Mouse (Mus musculus) hindbrain, embryonic 12.5 days (tissue): ENCODE data around the gene Ndufc1. TPM values are rescaled to one million over a fixed set of nuclear protein-coding genes. Genes with fewer than 3 reads are reported as not detected.
A peak's percentile ranks its signal among the peaks of the same experiment; 100 is the strongest.
"Not testable (repeated sequence)": the region's sequence is repeated elsewhere in the genome, so short reads cannot be mapped to it uniquely, and the experiment has no call there.

Experiments used
- ATAC-seq: fragments of 200-750 bp; cut with Nextera tagmentation; 2 replicates; pipeline ENCODE4 v1.8.0; 2017; ENCODE audit warnings: moderate TSS enrichment; ENCODE audit not compliant: low FRiP score
- H3K27ac ChIP-seq: fragments of 300-500 bp; sonication (generic); 2 replicates; pipeline ENCODE4 v1.5.1; 2016; ENCODE audit warnings: mild to moderate bottlenecking
- H3K27me3 ChIP-seq: fragments of 300-500 bp; sonication (generic); 2 replicates; pipeline ENCODE4 v1.6.1; 2016; ENCODE audit warnings: mild to moderate bottlenecking
- H3K36me3 ChIP-seq: fragments of 300-500 bp; sonication (generic); 2 replicates; pipeline ENCODE4 v1.6.1; 2016; ENCODE audit warnings: mild to moderate bottlenecking
- H3K4me1 ChIP-seq: fragments of 300-500 bp; sonication (generic); 2 replicates; pipeline ENCODE4 v1.6.1; 2016
- H3K4me2 ChIP-seq: fragments of 300-500 bp; sonication (generic); replicated peaks from 2 replicates; pipeline ENCODE4 v1.6.1; 2016; ENCODE audit warnings: mild to moderate bottlenecking
- H3K4me3 ChIP-seq: fragments of 300-500 bp; sonication (generic); 2 replicates; pipeline ENCODE4 v1.5.1; 2016; ENCODE audit warnings: mild to moderate bottlenecking
- H3K9ac ChIP-seq: fragments of 300-500 bp; sonication (generic); 2 replicates; pipeline ENCODE4 v1.6.1; 2016; ENCODE audit warnings: mild to moderate bottlenecking, moderate library complexity
- H3K9me3 ChIP-seq: fragments of 300-500 bp; sonication (generic); replicated peaks from 2 replicates; pipeline ENCODE4 v1.6.1; 2016; ENCODE audit warnings: mild to moderate bottlenecking
- WGBS: fragments of 180-500 bp; shearing (Covaris S2); methylation state at CpG from one replicate; pipeline ENCODE4 v1.1.7; 2016; 5-methylcytosine and 5-hydroxymethylcytosine counted together
- polyA plus RNA-seq: library from polyadenylated mRNA; unstranded; fragments of >200 nt; fragmentation: Nextera tagmentation; extraction: Ambion mirVana; gene quantifications from 2 replicates; pipeline ENCODE4 v1.2.1, GENCODE M21; 2016

Ndufc1 gene
- polyA plus RNA-seq, 1 experiment from 2014 or later, result 752 TPM

- no peak for ATAC-seq
- Histone ChIP-seq H3K4me2 (no peak overlapping the region), H3K9me3 (no peaks in the 10 kb centered on the region), H3K4me3 (no peak overlapping the region), H3K4me1 (peaks cover 17% of the 10 kb centered on the region), H3K27ac (no peak overlapping the region), H3K36me3 (no peaks in the 10 kb centered on the region), H3K27me3 (no peaks in the 10 kb centered on the region), H3K9ac (no peak overlapping the region)
- 86% methylated on average over 1 of the region's 1 CpGs for WGBS
Measured at GRCm38 (mm10) chr3:51413276-51413675, 4.5 kb upstream of the Ndufc1 start.

- Histone ChIP-seq H3K36me3 (no peaks in the 10 kb centered on the region), H3K4me2 (no peak overlapping the region), H3K4me3 (no peak overlapping the region), H3K27ac (no peak overlapping the region), H3K9me3 (no peaks in the 10 kb centered on the region), H3K27me3 (no peaks in the 10 kb centered on the region), H3K9ac (no peak overlapping the region), H3K4me1 (peaks cover 18% of the 10 kb centered on the region)
- no peak for ATAC-seq
- 90% methylated on average over 7 of the region's 7 CpGs for WGBS
Measured at GRCm38 (mm10) chr3:51412457-51412856, 3.7 kb upstream of the Ndufc1 start.

GRCm38 (mm10) chr3:51407870-51408560 is 773 bp downstream of the Ndufc1 start:
- Histone ChIP-seq H3K4me1 (peaks cover 12% of the 10 kb centered on the region), H3K27ac (peak overlapping the region; percentile 97), H3K36me3 (peaks cover 26% of the 10 kb centered on the region), H3K9ac (peak overlapping the region; percentile 92), H3K27me3 (no peaks in the 10 kb centered on the region), H3K4me2 (peak overlapping the region; percentile 73), H3K4me3 (peak overlapping the region; percentile 74), H3K9me3 (no peaks in the 10 kb centered on the region)
- peak; percentile 41 for ATAC-seq
- WGBS, result 25% methylated on average over 20 of the region's 20 CpGs

DNA sequence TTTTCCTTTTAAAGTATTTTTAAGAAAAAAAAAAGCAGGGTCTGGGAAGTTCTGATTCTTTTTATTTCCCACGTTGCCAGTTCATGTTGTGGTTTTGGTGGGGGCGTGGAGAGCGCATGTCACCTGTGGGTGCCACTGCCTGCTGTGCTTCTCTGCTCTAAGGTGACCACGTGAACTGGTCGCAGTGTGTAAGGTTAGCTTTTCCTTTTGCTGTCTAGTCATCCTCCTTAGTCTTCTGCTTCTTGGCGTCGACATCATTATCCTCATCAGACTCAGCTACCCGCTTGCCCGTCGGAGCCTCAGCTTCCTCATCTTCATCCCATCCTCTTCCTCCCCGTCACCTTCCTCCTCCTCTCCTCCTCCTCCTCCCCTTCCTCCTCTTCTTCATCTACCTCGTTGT is 6.2 kb downstream of the Ndufc1 start:
- Histone ChIP-seq H3K9me3 (no peaks in the 10 kb centered on the region), H3K4me1 (peaks cover 10% of the 10 kb centered on the region), H3K27ac (no peak overlapping the region), H3K4me3 (no peak overlapping the region), H3K4me2 (no peak overlapping the region), H3K36me3 (peaks cover 32% of the 10 kb centered on the region), H3K27me3 (peaks cover 11% of the 10 kb centered on the region), H3K9ac (no peak overlapping the region)
- WGBS, result 93% methylated on average over 12 of the region's 12 CpGs
- no peak for ATAC-seq

GRCm38 (mm10) chr3:51402054-51402453 is 6.7 kb downstream of the Ndufc1 start:
- ATAC-seq, H3K9me3 ChIP-seq, H3K9ac ChIP-seq, H3K4me3 ChIP-seq, H3K4me1 ChIP-seq, H3K27ac ChIP-seq, H3K4me2 ChIP-seq: not testable (repeated sequence)
- 70% methylated on average over 4 of the region's 4 CpGs for WGBS
- Histone ChIP-seq H3K27me3 (peaks cover 15% of the 10 kb centered on the region), H3K36me3 (peaks cover 31% of the 10 kb centered on the region)

GRCm38 (mm10) chr3:51400682-51401081 is 8.1 kb downstream of the Ndufc1 start:
- Histone ChIP-seq H3K4me1 (peaks cover 10% of the 10 kb centered on the region), H3K27me3 (peaks cover 26% of the 10 kb centered on the region), H3K9ac (no peak overlapping the region), H3K36me3 (peaks cover 19% of the 10 kb centered on the region), H3K4me3 (no peak overlapping the region), H3K9me3 (no peaks in the 10 kb centered on the region), H3K4me2 (no peak overlapping the region), H3K27ac (no peak overlapping the region)
- no peak for ATAC-seq
- WGBS, result 80% methylated on average over 10 of the region's 10 CpGs

DNA sequence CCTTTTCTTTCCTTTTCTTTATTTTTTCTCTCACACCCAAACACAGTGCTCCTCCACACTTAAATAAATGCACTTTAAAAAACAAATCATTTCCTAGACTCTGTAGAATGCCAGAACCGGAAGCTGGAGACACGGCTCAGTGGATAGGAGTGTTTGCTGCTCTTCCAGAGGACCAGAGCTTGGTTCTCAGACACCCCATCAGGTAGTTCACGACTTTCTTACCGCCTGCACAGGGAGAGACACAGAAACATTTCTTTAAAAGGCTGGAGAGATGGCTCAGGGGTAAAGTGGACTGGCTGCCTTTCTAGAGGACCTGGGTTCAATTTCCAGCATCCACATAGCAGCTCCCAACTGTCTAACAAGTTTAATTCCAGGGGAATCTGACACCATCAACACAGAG is 9.3 kb downstream of the Ndufc1 start:
- 70% methylated on average over 4 of the region's 4 CpGs for WGBS
- Histone ChIP-seq H3K4me3 (no peak overlapping the region), H3K36me3 (peaks cover 17% of the 10 kb centered on the region), H3K4me2 (no peak overlapping the region), H3K9ac (no peak overlapping the region), H3K27ac (no peak overlapping the region), H3K9me3 (no peaks in the 10 kb centered on the region), H3K4me1 (peaks cover 10% of the 10 kb centered on the region), H3K27me3 (peaks cover 35% of the 10 kb centered on the region)
- ATAC-seq, result no peak

DNA sequence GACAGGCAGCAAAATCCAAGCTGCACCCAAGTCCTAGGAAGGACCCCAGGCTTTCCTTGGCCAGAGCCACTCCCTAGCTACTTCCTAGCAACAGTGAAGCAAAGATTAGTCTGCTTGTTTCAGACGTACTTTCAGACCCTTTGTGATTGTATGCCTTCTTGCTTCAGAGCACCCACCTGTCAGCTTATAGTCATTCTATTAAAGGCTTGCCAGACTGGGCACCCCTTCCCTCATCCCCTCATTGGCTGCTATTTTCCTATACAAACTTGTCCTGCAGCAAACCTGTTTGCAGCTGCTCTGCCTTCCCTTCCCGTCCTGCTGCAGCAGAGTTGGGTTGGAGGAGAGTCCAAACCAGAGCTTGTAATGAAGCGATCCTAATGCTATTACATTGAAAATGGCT is 10.1 kb downstream of the Ndufc1 start:
- peaks cover 10% of the 10 kb centered on the region for H3K4me1 ChIP-seq
- no peak overlapping the region for H3K27ac ChIP-seq
- no peak overlapping the region for H3K4me2 ChIP-seq
- ATAC-seq, result no peak
- no peak overlapping the region for H3K4me3 ChIP-seq
- no peak overlapping the region for H3K9ac ChIP-seq
- H3K27me3 ChIP-seq, result peaks cover 35% of the 10 kb centered on the region
- H3K9me3 ChIP-seq, result no peaks in the 10 kb centered on the region
- peaks cover 12% of the 10 kb centered on the region for H3K36me3 ChIP-seq
- 18% methylated on average over 3 of the region's 3 CpGs for WGBS

- 42% methylated on average over 15 of the region's 15 CpGs for WGBS
- H3K4me2 ChIP-seq, result no peak overlapping the region
- ATAC-seq, result no peak
- H3K9ac ChIP-seq, result no peak overlapping the region
- peaks cover 10% of the 10 kb centered on the region for H3K4me1 ChIP-seq
- no peaks in the 10 kb centered on the region for H3K9me3 ChIP-seq
- H3K27me3 ChIP-seq, result peaks cover 35% of the 10 kb centered on the region
- peaks cover 3% of the 10 kb centered on the region for H3K36me3 ChIP-seq
- H3K27ac ChIP-seq, result no peak overlapping the region
- H3K4me3 ChIP-seq, result no peak overlapping the region
Measured at GRCm38 (mm10) chr3:51397700-51398299, 11.0 kb downstream of the Ndufc1 start.

GRCm38 (mm10) chr3:51396219-51397068 is 12.3 kb downstream of the Ndufc1 start, which contains the start of gene Mgarp:
Gene Mgarp, minus strand, starts transcription at chr3:51396738.
- 3% methylated on average over 41 of the region's 41 CpGs for WGBS
- Histone ChIP-seq H3K9me3 (no peaks in the 10 kb centered on the region), H3K9ac (peak within 1 kb of the TSS; percentile 53), H3K4me3 (peak within 1 kb of the TSS; percentile 39), H3K27ac (no peak within 1 kb of the TSS), H3K36me3 (no peaks in the 10 kb centered on the region), H3K4me2 (peak within 1 kb of the TSS; percentile 64), H3K27me3 (peaks cover 35% of the 10 kb centered on the region), H3K4me1 (peaks cover 10% of the 10 kb centered on the region)
- ATAC-seq, result peak; percentile 80

- H3K9ac ChIP-seq, result no peak overlapping the region
- peaks cover 35% of the 10 kb centered on the region for H3K27me3 ChIP-seq
- H3K4me1 ChIP-seq, result peaks cover 10% of the 10 kb centered on the region
- ATAC-seq, result no peak
- no peak overlapping the region for H3K27ac ChIP-seq
- no peaks in the 10 kb centered on the region for H3K9me3 ChIP-seq
- no peaks in the 10 kb centered on the region for H3K36me3 ChIP-seq
- peak overlapping the region; percentile 39; the same call in 1 of the 2 replicates for H3K4me3 ChIP-seq
- H3K4me2 ChIP-seq, result peak overlapping the region; percentile 64; the same call in 1 of the 2 replicates
- WGBS, result 19% methylated on average over 19 of the region's 19 CpGs
Measured at GRCm38 (mm10) chr3:51395461-51396145, 13.2 kb downstream of the Ndufc1 start.

DNA sequence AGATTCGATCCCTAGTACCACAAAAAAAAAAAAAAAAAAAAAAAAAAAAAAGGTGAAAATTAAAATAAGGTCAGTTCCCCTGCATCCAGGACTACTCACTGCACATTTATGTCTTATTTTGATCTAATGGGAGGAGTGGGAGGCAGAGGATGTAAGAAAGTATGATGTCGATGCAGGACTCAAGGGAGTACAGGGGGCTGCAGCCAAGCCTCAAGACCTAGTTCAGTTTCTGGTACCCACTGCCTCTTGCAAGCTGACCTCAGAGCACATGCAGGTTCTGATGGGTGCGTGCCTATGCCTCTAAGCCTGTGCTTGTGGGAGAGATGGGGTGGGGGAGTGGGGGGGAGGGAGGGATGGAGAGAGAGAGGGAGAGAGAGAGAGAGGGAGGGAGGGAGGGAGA is 13.9 kb downstream of the Ndufc1 start:
- H3K27ac ChIP-seq, result no peak overlapping the region
- H3K4me2 ChIP-seq, result no peak overlapping the region
- no peak for ATAC-seq
- peaks cover 35% of the 10 kb centered on the region for H3K27me3 ChIP-seq
- no peak overlapping the region for H3K4me3 ChIP-seq
- H3K4me1 ChIP-seq, result peaks cover 10% of the 10 kb centered on the region
- no peaks in the 10 kb centered on the region for H3K9me3 ChIP-seq
- H3K9ac ChIP-seq, result no peak overlapping the region
- H3K36me3 ChIP-seq, result no peaks in the 10 kb centered on the region
- 63% methylated on average over 3 of the region's 3 CpGs for WGBS
